Mouse (Mus musculus) testis, adult 2 months (tissue): ENCODE measurements around the gene Rph3al. TPM values are rescaled to one million over a fixed set of nuclear protein-coding genes. Genes with fewer than 3 reads are reported as not detected.

Source experiments
- H3K27ac ChIP-seq: fragments of 200-500 bp; 2 replicates; pipeline ENCODE4 v1.5.1; 2012; ENCODE audit warnings: low read depth, low read length; ENCODE audit not compliant: control insufficient read depth, insufficient read depth
- H3K27me3 ChIP-seq: fragments of 200-500 bp; 2 replicates; pipeline ENCODE4 v1.6.1; 2012; ENCODE audit warnings: mild to moderate bottlenecking, low read length, moderate library complexity; ENCODE audit not compliant: control insufficient read depth, insufficient read depth
- H3K36me3 ChIP-seq: fragments of 200-500 bp; 2 replicates; pipeline ENCODE4 v1.6.1; 2012; ENCODE audit warnings: mild to moderate bottlenecking, low read length; ENCODE audit not compliant: control insufficient read depth, insufficient read depth
- H3K4me1 ChIP-seq: fragments of 200-500 bp; 2 replicates; pipeline ENCODE4 v1.6.1; 2012; ENCODE audit warnings: low read length; ENCODE audit not compliant: control insufficient read depth, insufficient read depth
- H3K4me3 ChIP-seq: fragments of 200-500 bp; 2 replicates; pipeline ENCODE4 v1.5.1; 2012; ENCODE audit warnings: low read depth, mild to moderate bottlenecking, low read length, moderate library complexity, mixed read lengths; ENCODE audit not compliant: control insufficient read depth
- CTCF ChIP-seq: fragments of 200-500 bp; IDR thresholded peaks from 2 replicates; pipeline ENCODE4 v1.5.1; 2012; ENCODE audit warnings: low read depth, mild to moderate bottlenecking, inconsistent platforms, low read length, moderate library complexity; ENCODE audit not compliant: control insufficient read depth, insufficient read depth, insufficient replicate concordance
- POLR2A ChIP-seq: fragments of 200-500 bp; IDR thresholded peaks from 2 replicates; pipeline ENCODE4 v1.6.1; 2012; ENCODE audit warnings: low read depth, mild to moderate bottlenecking, inconsistent platforms, low read length, moderate library complexity; ENCODE audit not compliant: control insufficient read depth
- polyA plus RNA-seq: library from polyadenylated mRNA; depleted of rRNA; stranded (reverse); fragments of >200 nt; gene quantifications from 2 replicates; pipeline ENCODE4 v1.2.3, GENCODE M21; 2012

Gene Rph3al
- polyA plus RNA-seq, 1 experiment = 0.91 TPM

DNA sequence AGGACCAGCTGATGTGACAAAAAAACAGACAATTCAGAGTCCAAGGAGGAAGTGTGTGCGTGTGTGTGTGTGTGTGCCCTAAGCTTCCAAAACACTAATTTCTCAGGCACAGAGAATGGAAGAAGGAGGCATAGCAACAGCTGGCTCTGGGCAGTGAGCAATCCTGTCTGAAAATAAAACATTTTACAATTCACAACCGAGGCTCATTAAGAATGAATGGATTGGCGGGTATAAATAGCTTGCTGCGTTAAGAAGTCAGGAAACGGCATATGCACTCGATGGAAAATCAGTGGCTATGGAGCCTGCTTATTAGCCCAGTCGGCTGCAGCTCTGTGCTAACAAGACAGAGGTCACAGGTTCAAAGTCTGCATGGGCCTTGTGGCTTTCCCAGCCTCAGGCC lies 92.6 kb downstream of the Rph3al start:
- peaks cover 8% of the 10 kb centered on the region for H3K4me1 ChIP-seq
- no peak overlapping the region for H3K4me3 ChIP-seq

DNA sequence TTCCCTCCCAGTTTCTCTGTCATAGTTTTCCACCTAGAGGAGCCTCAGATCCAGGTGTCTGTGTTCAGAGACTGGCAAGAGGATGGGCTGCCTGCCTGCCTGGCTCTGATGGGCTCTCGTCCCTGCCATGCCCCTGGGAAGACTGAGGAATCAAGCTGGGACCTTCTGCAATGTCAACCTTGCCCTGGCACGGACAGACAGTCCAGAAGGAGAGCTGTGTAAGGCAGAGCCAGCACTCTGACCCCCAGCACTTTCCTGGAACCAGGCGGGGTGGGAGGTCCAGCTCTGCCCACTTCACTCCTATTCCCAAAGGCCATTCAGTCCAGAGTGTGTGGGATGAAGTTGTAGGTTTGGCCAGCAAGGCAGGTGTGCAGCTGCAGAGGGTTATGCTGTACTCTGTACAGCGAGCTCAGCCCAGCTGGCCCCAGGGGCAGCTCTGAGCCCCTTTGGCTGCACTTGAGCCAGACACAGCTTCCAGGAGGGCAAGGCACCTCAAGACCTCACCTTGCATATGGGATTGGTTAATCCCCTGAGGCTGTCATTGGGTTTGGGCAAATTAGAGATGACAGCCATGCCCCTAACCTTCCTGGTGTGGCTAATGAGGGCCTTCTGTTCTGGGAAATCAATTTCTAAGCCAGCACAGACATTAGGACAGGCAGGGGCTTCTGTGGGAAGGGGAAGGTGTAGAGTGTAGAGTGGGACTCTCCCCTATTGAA lies 95.2 kb downstream of the Rph3al start:
- Histone ChIP-seq H3K4me3 (no peak overlapping the region), H3K27ac (no peak overlapping the region), H3K4me1 (peaks cover 8% of the 10 kb centered on the region), H3K27me3 (no peaks in the 10 kb centered on the region), H3K36me3 (no peaks in the 10 kb centered on the region)
- TF ChIP-seq CTCF (no peak), POLR2A (no peak)

More for the DNA sequence above, 92.6 kb downstream of the Rph3al start:
- no peak for TF ChIP-seq POLR2A
- TF ChIP-seq CTCF = no peak
- Histone ChIP-seq H3K36me3 (no peaks in the 10 kb centered on the region), H3K27ac (no peak overlapping the region), H3K27me3 (no peaks in the 10 kb centered on the region)

DNA sequence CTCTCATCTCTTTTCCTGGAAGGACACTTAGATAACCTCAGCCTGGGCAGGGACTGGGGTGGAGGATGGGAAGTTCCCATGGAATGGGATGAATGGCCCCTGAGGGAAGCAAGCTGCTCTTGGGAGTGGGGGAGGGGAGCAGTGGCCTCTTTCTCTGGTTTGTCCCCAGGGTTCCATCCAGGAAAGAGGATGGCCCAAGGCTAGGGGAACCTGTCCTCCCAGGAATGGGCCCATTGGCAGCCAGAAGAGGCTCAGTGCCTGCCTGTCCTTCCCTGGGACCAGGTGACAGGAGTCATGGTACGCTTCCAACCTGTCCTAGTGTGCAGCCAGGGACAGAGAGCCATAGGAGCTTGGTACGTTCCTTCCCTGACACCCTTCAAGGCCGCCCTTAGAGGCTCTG lies 96.7 kb downstream of the Rph3al start:
- no peaks in the 10 kb centered on the region for H3K36me3 ChIP-seq
- no peak overlapping the region for H3K27ac ChIP-seq
- H3K4me1 ChIP-seq = peaks cover 8% of the 10 kb centered on the region
- H3K27me3 ChIP-seq = no peaks in the 10 kb centered on the region
- TF ChIP-seq CTCF (no peak), POLR2A (no peak)
- H3K4me3 ChIP-seq = no peak overlapping the region

DNA sequence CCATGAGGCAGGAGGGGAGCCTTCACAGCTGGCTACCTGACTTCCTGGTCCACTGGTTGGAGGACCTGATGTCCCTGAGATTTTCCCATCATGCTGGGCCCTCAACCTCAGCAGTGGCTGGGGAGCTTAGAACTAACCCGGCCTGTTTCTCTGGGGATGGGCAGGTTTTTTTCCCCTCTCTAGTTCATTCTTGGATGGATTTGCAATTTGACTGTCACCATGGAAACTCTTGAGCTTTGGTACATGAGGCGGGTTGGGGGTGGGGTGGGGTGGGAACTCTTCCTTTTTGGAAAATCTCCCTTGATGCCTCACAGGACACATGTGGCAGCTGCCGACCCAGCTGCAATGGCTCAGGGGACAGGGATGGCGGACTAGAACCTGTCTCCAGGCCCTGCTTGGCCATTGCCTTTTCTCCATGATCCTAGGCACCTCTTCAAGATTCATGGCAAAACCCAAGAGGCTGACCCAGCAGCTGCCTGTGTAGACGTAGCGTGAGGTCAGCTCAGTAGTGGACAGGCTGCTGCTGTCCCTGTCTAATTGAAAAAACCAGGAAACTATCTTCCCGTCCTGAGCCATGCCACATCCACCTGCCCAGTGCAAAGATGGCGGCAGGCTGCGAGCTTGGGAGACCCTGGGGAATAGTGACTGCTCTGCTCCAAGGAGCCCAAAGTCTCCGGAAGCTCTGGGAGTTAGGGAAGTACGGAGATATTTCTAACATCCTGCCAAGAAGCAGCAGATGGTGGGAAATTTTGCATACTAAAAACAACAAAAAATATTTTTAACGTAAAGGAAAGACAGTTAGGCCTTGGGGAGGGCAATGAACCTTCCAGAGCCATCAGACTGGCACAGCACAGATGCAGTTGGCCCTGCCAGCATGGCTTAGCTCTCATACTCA lies 98.4 kb downstream of the Rph3al start:
- TF ChIP-seq POLR2A = no peak
- no peak for TF ChIP-seq CTCF
- Histone ChIP-seq H3K36me3 (no peaks in the 10 kb centered on the region), H3K27ac (no peak overlapping the region), H3K4me1 (peaks cover 8% of the 10 kb centered on the region), H3K27me3 (no peaks in the 10 kb centered on the region), H3K4me3 (no peak overlapping the region)

DNA sequence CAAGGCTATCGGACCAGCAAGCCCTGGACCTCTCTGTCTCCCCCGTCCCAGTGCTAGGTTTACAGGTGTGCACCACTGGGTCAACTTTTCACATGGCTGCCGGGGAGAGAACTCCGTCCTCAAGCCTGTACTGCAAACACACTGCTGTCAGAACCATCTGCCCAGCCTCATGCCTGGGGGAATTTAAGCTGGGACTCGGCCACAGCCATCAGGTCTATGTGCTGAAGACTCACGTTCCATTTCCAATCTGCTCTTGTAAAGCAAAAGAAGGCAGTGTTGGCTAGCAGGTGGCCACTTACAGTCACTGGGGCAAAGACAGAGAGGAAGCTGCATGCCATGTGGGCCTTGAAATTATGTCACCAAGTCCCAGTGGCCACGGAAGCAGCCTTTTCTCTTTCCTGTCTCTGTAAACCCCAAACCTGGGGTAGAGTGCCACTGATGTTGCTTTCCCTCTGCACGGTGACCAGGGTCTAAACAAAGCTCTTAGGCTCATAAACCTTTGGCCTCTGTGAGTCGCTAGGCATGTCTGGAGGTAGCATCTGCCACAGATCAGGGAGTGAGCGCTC lies 99.3 kb downstream of the Rph3al start:
- H3K27ac ChIP-seq = no peak overlapping the region
- peaks cover 7% of the 10 kb centered on the region for H3K4me1 ChIP-seq
- no peak overlapping the region for H3K4me3 ChIP-seq
- TF ChIP-seq POLR2A = no peak
- no peak for TF ChIP-seq CTCF
- H3K27me3 ChIP-seq = no peaks in the 10 kb centered on the region
- no peaks in the 10 kb centered on the region for H3K36me3 ChIP-seq

DNA sequence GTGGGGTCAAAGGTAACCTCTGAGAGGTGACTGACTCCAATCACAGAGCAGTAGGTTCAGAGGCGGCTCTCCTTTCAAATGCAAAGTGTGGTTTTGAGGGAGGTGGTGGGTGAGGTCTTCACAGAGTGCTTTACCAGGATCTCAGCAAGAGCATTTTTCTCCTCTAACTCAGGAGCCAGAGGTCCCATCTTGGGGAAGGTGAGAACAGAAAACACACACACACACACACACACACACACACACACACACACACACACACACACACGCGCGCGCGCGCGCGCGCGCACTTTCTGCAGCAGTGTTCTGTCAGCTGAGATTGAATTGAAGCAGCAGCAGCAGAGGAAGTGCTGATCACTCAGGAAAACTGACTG lies 102.0 kb downstream of the Rph3al start:
- Histone ChIP-seq H3K27ac (no peak overlapping the region), H3K36me3 (no peaks in the 10 kb centered on the region), H3K4me1 (peaks cover 1% of the 10 kb centered on the region), H3K4me3 (no peak overlapping the region), H3K27me3 (no peaks in the 10 kb centered on the region)
- TF ChIP-seq POLR2A (no peak), CTCF (no peak)

DNA sequence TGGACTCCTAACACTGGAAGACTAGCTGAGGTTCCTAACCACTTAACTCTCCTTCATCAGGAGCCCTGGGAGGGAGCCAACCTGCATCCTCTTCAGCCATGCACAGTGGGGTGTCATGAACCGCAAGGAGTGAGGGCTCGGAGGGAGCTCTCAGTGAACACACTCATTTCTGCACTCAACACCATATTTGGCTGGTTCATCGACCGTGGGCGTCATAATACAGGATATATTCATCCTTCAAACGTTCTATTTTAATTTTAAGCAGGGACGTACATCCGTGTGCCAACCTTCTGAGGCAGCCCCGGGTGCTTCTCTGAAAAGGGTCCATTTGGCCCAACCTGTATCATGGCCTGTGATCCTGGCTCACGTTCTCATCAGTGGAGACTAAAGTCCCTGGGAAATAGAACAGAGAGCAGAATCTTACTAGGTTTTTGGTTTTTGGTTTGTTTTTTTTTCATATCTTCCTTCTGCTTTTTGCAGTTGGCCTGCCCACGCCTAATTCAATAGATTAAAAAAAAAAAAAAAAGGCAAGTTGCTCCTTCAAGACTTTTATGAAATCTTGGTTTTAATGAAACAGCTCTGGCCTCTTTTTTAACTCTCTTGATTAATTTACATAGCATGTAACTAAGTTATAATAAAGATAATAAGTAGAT lies 102.5 kb downstream of the Rph3al start:
- no peak overlapping the region for H3K27ac ChIP-seq
- H3K4me1 ChIP-seq = no peaks in the 10 kb centered on the region
- H3K4me3 ChIP-seq = no peak overlapping the region
- H3K27me3 ChIP-seq = no peaks in the 10 kb centered on the region
- H3K36me3 ChIP-seq = no peaks in the 10 kb centered on the region
- no peak for TF ChIP-seq POLR2A
- TF ChIP-seq CTCF = no peak

DNA sequence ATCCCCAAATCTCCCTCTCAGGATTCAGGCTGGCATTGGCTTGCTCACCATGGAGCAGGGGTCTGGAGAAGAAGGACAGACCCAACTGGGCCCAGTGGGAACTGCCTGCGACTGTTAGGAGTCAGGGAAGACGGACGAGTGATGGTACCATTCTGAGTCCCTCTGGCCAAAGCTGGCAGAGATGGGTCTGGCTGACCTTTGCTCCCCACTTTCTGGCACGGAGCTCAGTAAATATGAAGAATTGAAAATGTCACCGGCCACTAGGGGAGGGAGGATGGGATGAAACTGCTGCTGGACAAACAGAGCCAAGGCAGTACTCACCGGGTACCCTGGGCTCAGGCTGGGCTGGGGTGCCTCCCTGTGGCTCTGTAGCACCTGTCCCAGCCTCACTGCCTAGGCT lies 105.1 kb downstream of the Rph3al start:
- H3K4me1 ChIP-seq = no peaks in the 10 kb centered on the region
- H3K27ac ChIP-seq = no peak overlapping the region
- no peaks in the 10 kb centered on the region for H3K27me3 ChIP-seq
- H3K4me3 ChIP-seq = no peak overlapping the region
- no peak for TF ChIP-seq CTCF
- TF ChIP-seq POLR2A = no peak
- H3K36me3 ChIP-seq = no peaks in the 10 kb centered on the region
